In genomic region chr2:165860962-165861682, GRCm38 (mm10) we compare ENCODE assay signal across 14 mouse cellular contexts. TPM values are rescaled to one million over a fixed set of nuclear protein-coding genes. Genes with fewer than 3 reads are reported as not detected.
DNase-seq lines count a peak whose midpoint lies in the region; ATAC-seq and TF ChIP-seq lines count a peak whose summit lies in the region.
"Had no signal": no experiment of that assay in that cellular context is flagged by ENCODE, and none has a peak within 500 bp of the region (broad histone marks: within the 10 kb centered on the region; RNA-seq: fewer than 3 reads in every experiment).

No protein-coding gene starts in this region.

- no peaks in the 10 kb centered on the region for H3K36me3 ChIP-seq in hindbrain, embryonic 11.5 days (ENCODE audit: control insufficient read depth, insufficient read depth, low read length)
- H3K36me3 ChIP-seq in hindbrain, embryonic 14.5 days (replicated peaks; ENCODE audit: control insufficient read depth, insufficient read depth), result no peaks in the 10 kb centered on the region
- H3K36me3 ChIP-seq in hindbrain, postnatal 0 days (ENCODE audit: insufficient read depth, low read length), result no peaks in the 10 kb centered on the region
- no peaks in the 10 kb centered on the region for H3K36me3 ChIP-seq in midbrain, embryonic 16.5 days (ENCODE audit: control insufficient read depth, insufficient read depth, low read length)

- H3K9me3 ChIP-seq in hindbrain, embryonic 11.5 days (ENCODE audit: control insufficient read depth, low read length), result no peaks in the 10 kb centered on the region
- no peaks in the 10 kb centered on the region for H3K9me3 ChIP-seq in hindbrain, embryonic 14.5 days (ENCODE audit: control insufficient read depth, low read length)
- no peaks in the 10 kb centered on the region for H3K9me3 ChIP-seq in hindbrain, postnatal 0 days (ENCODE audit: low read length)
- H3K9me3 ChIP-seq in midbrain, embryonic 16.5 days (replicated peaks; ENCODE audit: control insufficient read depth, low read length, poor library complexity, severe bottlenecking), result no peaks in the 10 kb centered on the region
- H3K9me3 ChIP-seq: heart, embryonic 10.5 days; liver, embryonic 12.5 days had no signal

- no peaks in the 10 kb centered on the region for H3K27me3 ChIP-seq in hindbrain, embryonic 11.5 days (ENCODE audit: control insufficient read depth, insufficient read depth, low read length)
- H3K27me3 ChIP-seq in hindbrain, embryonic 14.5 days (ENCODE audit: control insufficient read depth, insufficient read depth, low read length), result no peaks in the 10 kb centered on the region
- H3K27me3 ChIP-seq in hindbrain, postnatal 0 days (ENCODE audit: insufficient read depth, low read length), result no peaks in the 10 kb centered on the region
- H3K27me3 ChIP-seq in midbrain, embryonic 16.5 days (ENCODE audit: control insufficient read depth, insufficient read depth, low read depth, low read length), result no peaks in the 10 kb centered on the region
- H3K27me3 ChIP-seq: liver, embryonic 12.5 days had no signal

- no peak for ATAC-seq in hindbrain, embryonic 11.5 days (ENCODE audit: low FRiP score)
- no peak for ATAC-seq in hindbrain, embryonic 14.5 days (ENCODE audit: low FRiP score)
- peak; percentile 13; the same call in 1 of the 2 replicates for ATAC-seq in hindbrain, postnatal 0 days
- no peak for ATAC-seq in midbrain, embryonic 16.5 days
- ATAC-seq: liver, embryonic 12.5 days had no signal

- TF ChIP-seq CTCF in hindbrain, postnatal 0 days (IDR thresholded peaks at IDR 0.05; ENCODE audit: low read depth), result no peak

- no peak overlapping the region for H3K4me2 ChIP-seq in hindbrain, embryonic 11.5 days (replicated peaks; ENCODE audit: low read depth, low read length)
- no peak overlapping the region for H3K4me2 ChIP-seq in hindbrain, embryonic 14.5 days (replicated peaks)
- no peak overlapping the region for H3K4me2 ChIP-seq in hindbrain, postnatal 0 days (ENCODE audit: low read depth, low read length)
- H3K4me2 ChIP-seq in midbrain, embryonic 16.5 days (ENCODE audit: low read length), result no peak overlapping the region
- H3K4me2 ChIP-seq: liver, embryonic 12.5 days; midbrain, embryonic 11.5 days had no signal

- H3K9ac ChIP-seq in hindbrain, embryonic 11.5 days (ENCODE audit: low read depth, low read length), result no peak overlapping the region
- H3K9ac ChIP-seq in hindbrain, embryonic 14.5 days, result no peak overlapping the region
- no peak overlapping the region for H3K9ac ChIP-seq in hindbrain, postnatal 0 days (replicated peaks; ENCODE audit: low read length)
- no peak overlapping the region for H3K9ac ChIP-seq in midbrain, embryonic 16.5 days (ENCODE audit: low read depth, low read length)
- H3K9ac ChIP-seq: liver, embryonic 12.5 days had no signal

- H3K4me1 ChIP-seq in hindbrain, embryonic 11.5 days (replicated peaks; ENCODE audit: control insufficient read depth, insufficient read depth, low read length), result peaks cover 24% of the 10 kb centered on the region
- peaks cover 49% of the 10 kb centered on the region for H3K4me1 ChIP-seq in hindbrain, embryonic 14.5 days (replicated peaks; ENCODE audit: control insufficient read depth, insufficient read depth, low read length)
- peaks cover 39% of the 10 kb centered on the region for H3K4me1 ChIP-seq in hindbrain, postnatal 0 days (ENCODE audit: insufficient read depth, low read length)
- H3K4me1 ChIP-seq in midbrain, embryonic 16.5 days (ENCODE audit: control insufficient read depth, insufficient read depth, low read length), result peaks cover 41% of the 10 kb centered on the region

- no peak for DNase-seq in hindbrain, embryonic 11.5 days (ENCODE audit: low spot score)
- no peak for DNase-seq in hindbrain, embryonic 14.5 days (ENCODE audit: low spot score)
- peak; percentile 60 for DNase-seq in urinary bladder, postnatal 14 days (ENCODE audit: low spot score)
- DNase-seq in urinary bladder, postnatal 4 days (ENCODE audit: low spot score in 2 of 2), result no peak
- DNase-seq in hindbrain, postnatal 0 days (ENCODE audit: low spot score), result no peak
- no peak for DNase-seq in gastrocnemius, adult 18-20 months (ENCODE audit: low spot score)
- DNase-seq: cerebellum, adult 11-12 months; heart, postnatal 4 days; kidney, adult 2 months had no signal

- H3K4me3 ChIP-seq in hindbrain, embryonic 11.5 days (ENCODE audit: low read depth, low read length), result no peak overlapping the region
- H3K4me3 ChIP-seq in hindbrain, embryonic 14.5 days (replicated peaks; ENCODE audit: low read length), result no peak overlapping the region
- H3K4me3 ChIP-seq in hindbrain, postnatal 0 days (ENCODE audit: low read length), result no peak overlapping the region
- H3K4me3 ChIP-seq in midbrain, embryonic 16.5 days (ENCODE audit: low read depth, low read length), result no peak overlapping the region
- H3K4me3 ChIP-seq: gastrocnemius, adult 2 months; heart, embryonic 10.5 days; liver, embryonic 12.5 days had no signal

- WGBS in hindbrain, embryonic 11.5 days, result 91% methylated on average over 20 of the region's 20 CpGs
- 92% methylated on average over 20 of the region's 20 CpGs for WGBS in hindbrain, embryonic 14.5 days
- 90% methylated on average over 20 of the region's 20 CpGs for WGBS in hindbrain, postnatal 0 days
- WGBS in midbrain, embryonic 16.5 days, result 90% methylated on average over 20 of the region's 20 CpGs

- H3K27ac ChIP-seq in hindbrain, embryonic 11.5 days (ENCODE audit: low read depth, low read length), result 0 out of 2 replicates have a peak overlapping the region, but pooled peaks have one; percentile 36
- H3K27ac ChIP-seq in hindbrain, embryonic 14.5 days, result no peak overlapping the region
- 0 out of 2 replicates have a peak overlapping the region, but pooled peaks have one; percentile 48 for H3K27ac ChIP-seq in hindbrain, postnatal 0 days
- no peak overlapping the region for H3K27ac ChIP-seq in midbrain, embryonic 16.5 days (ENCODE audit: low read length)

RNA-seq across cellular contexts. Expression of gene Zmynd8, which starts 37.7 kb away (rescaled TPM):
- polyA plus RNA-seq in hindbrain, embryonic 11.5 days (2014; fragmentation: Nextera tagmentation; extraction: Ambion mirVana), result 41.9 and 52.9 TPM in 2 replicates
- polyA plus RNA-seq in hindbrain, embryonic 14.5 days (2014; fragmentation: Nextera tagmentation; extraction: Ambion mirVana), result 55.4 and 63.4 TPM in 2 replicates
- 46.6 and 46.8 TPM in 2 replicates for total RNA-seq in hindbrain, postnatal 0 days (2014; rRNA removed)
- 53.0 and 56.9 TPM in 2 replicates for polyA plus RNA-seq in hindbrain, postnatal 0 days (2015; fragmentation: Nextera tagmentation; extraction: Ambion mirVana)
- total RNA-seq in gastrocnemius, adult 18-20 months (2021), result 10 to 100 TPM; 16.4 to 17.2 TPM
- polyA plus RNA-seq in midbrain, embryonic 16.5 days (2015; fragmentation: Nextera tagmentation; extraction: Ambion mirVana), result 78.7 and 87.3 TPM in 2 replicates

Comparison
In these comparisons a context has a peak if more than half of its experiments do, and no peak if none do; other contexts are left out.
1. H3K27ac ChIP-seq: peak in hindbrain, embryonic 11.5 days (single experiment) and hindbrain, postnatal 0 days (single experiment); none in hindbrain, embryonic 14.5 days (single experiment) and midbrain, embryonic 16.5 days (single experiment).